Mouse (Mus musculus) heart, embryonic 10.5 days (tissue): ENCODE results near the gene Josd1. TPM values are rescaled to one million over a fixed set of nuclear protein-coding genes. Genes with fewer than 3 reads are reported as not detected.

Experiments
- DNase-seq: peaks from one replicate; pipeline ENCODE4 v3.0.0-alpha.2; 2017; ENCODE audit warnings: low spot score
- H3K27ac ChIP-seq: fragments of 300-500 bp; sonication (generic); 2 replicates; pipeline ENCODE4 v1.5.1; 2016; ENCODE audit warnings: mild to moderate bottlenecking
- H3K27me3 ChIP-seq: fragments of 300-500 bp; sonication (generic); 2 replicates; pipeline ENCODE4 v1.6.1; 2016; ENCODE audit warnings: mild to moderate bottlenecking; ENCODE audit not compliant: poor library complexity, insufficient read depth, severe bottlenecking
- H3K36me3 ChIP-seq: fragments of 300-500 bp; sonication (generic); 2 replicates; pipeline ENCODE4 v1.6.1; 2016; ENCODE audit warnings: mild to moderate bottlenecking, moderate library complexity
- H3K4me1 ChIP-seq: fragments of 300-500 bp; sonication (generic); 2 replicates; pipeline ENCODE4 v1.6.1; 2016; ENCODE audit warnings: mild to moderate bottlenecking
- H3K4me3 ChIP-seq: fragments of 300-500 bp; sonication (generic); 2 replicates; pipeline ENCODE4 v1.5.1; 2016; ENCODE audit warnings: mild to moderate bottlenecking, moderate library complexity
- H3K9me3 ChIP-seq: fragments of 300-500 bp; sonication (generic); 2 replicates; pipeline ENCODE4 v1.6.1; 2016; ENCODE audit warnings: mild to moderate bottlenecking, moderate library complexity
- WGBS: fragments of 180-500 bp; shearing (Covaris S2); methylation state at CpG from one replicate; pipeline ENCODE4 v1.1.7; 2016; 5-methylcytosine and 5-hydroxymethylcytosine counted together
- polyA plus RNA-seq: library from polyadenylated mRNA; unstranded; fragments of >200 nt; fragmentation: Nextera tagmentation; extraction: Ambion mirVana; gene quantifications from 2 replicates; pipeline ENCODE4 v1.2.1, GENCODE M21; 2016

Gene Josd1
- polyA plus RNA-seq, 1 experiment from 2014 or later = 21.0 TPM

DNA sequence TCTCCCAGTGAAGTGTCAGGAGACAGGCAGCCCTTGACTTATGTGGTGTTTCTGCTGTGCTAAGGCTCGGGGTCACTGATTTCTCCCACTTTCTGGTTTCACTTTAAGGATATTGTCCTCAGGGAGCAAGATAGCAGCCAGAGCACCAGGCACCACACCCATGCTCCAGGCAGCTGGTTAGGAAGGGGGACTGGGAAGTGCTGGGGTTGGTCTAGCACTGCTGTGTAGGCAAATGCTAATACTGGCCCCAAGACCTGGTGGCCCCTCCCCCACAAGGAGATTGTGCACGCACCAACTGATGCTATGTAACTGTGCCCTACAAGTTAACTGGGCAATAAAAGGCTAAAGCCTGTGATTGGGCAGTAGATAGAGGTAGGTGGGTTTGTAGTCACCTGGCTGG, 57.2 kb downstream of the Josd1 start:
- no peak for DNase-seq
- peaks cover 19% of the 10 kb centered on the region; the same call in 1 of the 2 replicates for H3K4me1 ChIP-seq
- H3K4me3 ChIP-seq = no peak overlapping the region
- H3K9me3 ChIP-seq = no peaks in the 10 kb centered on the region
- 67% methylated on average over 2 of the region's 2 CpGs for WGBS
- no peak overlapping the region for H3K27ac ChIP-seq
- no peaks in the 10 kb centered on the region for H3K27me3 ChIP-seq
- peaks cover 31% of the 10 kb centered on the region for H3K36me3 ChIP-seq

Other genes with a start within 250 kb of the Josd1 start
- gene Csnk1e, start 232.4 kb downstream of the Josd1 start, polyA plus RNA-seq = 87.9 and 102 TPM in 2 replicates
- 0.06 TPM in 1 of 2 replicates, not detected in the other for gene Kcnj4, start 182.7 kb downstream of the Josd1 start, polyA plus RNA-seq
- gene Kdelr3, start 171.5 kb downstream of the Josd1 start, polyA plus RNA-seq = 29.8 and 40.5 TPM in 2 replicates
- gene Ddx17, start 141.2 kb downstream of the Josd1 start, polyA plus RNA-seq = 33.3 and 37.5 TPM in 2 replicates
- gene Dmc1, start 82.8 kb downstream of the Josd1 start, polyA plus RNA-seq = 1.2 and 1.5 TPM in 2 replicates
- gene Fam227a, start 29.0 kb downstream of the Josd1 start, polyA plus RNA-seq = 0.55 and 1.1 TPM in 2 replicates
- gene Cby1, start 28.7 kb downstream of the Josd1 start, polyA plus RNA-seq = 42.9 and 48.9 TPM in 2 replicates
- gene Tomm22, start 17.1 kb downstream of the Josd1 start, polyA plus RNA-seq = 258 and 286 TPM in 2 replicates
- 38.1 and 38.3 TPM in 2 replicates for gene Gtpbp1, start 2.9 kb upstream of the Josd1 start, polyA plus RNA-seq
- gene Sun2, start 54.6 kb upstream of the Josd1 start, polyA plus RNA-seq = 2.4 and 2.9 TPM in 2 replicates
- 37.3 and 48.0 TPM in 2 replicates for gene Dnal4, start 89.9 kb upstream of the Josd1 start, polyA plus RNA-seq
- gene Nptxr, start 116.8 kb upstream of the Josd1 start, polyA plus RNA-seq = 1.1 and 1.2 TPM in 2 replicates
- not detected in 2 replicates for gene Npcd, start 146.3 kb upstream of the Josd1 start, polyA plus RNA-seq
- gene Cbx6, start 146.8 kb upstream of the Josd1 start, polyA plus RNA-seq = 18.9 and 27.1 TPM in 2 replicates
- gene Apobec3, start 203.7 kb upstream of the Josd1 start, polyA plus RNA-seq = 9.5 and 10.2 TPM in 2 replicates